Mouse (Mus musculus) stomach, postnatal 0 days (tissue): Measurements from ENCODE around the gene Ube2n. TPM values are rescaled to one million over a fixed set of nuclear protein-coding genes. Genes with fewer than 3 reads are reported as not detected.
A peak's percentile ranks its signal among the peaks of the same experiment; 100 is the strongest.

Source experiments
- ATAC-seq: fragments of 200-750 bp; cut with Nextera tagmentation; 2 replicates; pipeline ENCODE4 v1.8.0; 2017; ENCODE audit not compliant: low FRiP score, low TSS enrichment
- DNase-seq: peaks from one replicate; pipeline ENCODE4 v3.0.0-alpha.2; 2016; ENCODE audit warnings: low spot score
- H3K27ac ChIP-seq: fragments of 300-500 bp; sonication (generic); replicated peaks from 2 replicates; pipeline ENCODE4 v1.5.1; 2014; ENCODE audit warnings: mild to moderate bottlenecking, control low read depth
- H3K27me3 ChIP-seq: fragments of 300-500 bp; sonication (generic); 2 replicates; pipeline ENCODE4 v1.6.1; 2014; ENCODE audit warnings: low read length; ENCODE audit not compliant: control insufficient read depth, insufficient read depth
- H3K36me3 ChIP-seq: fragments of 300-500 bp; sonication (generic); 2 replicates; pipeline ENCODE4 v1.6.1; 2014; ENCODE audit warnings: low read length, mixed read lengths; ENCODE audit not compliant: control insufficient read depth, insufficient read depth
- H3K4me1 ChIP-seq: fragments of 300-500 bp; sonication (generic); replicated peaks from 2 replicates; pipeline ENCODE4 v1.6.1; 2014; ENCODE audit warnings: antibody characterized with exemption; ENCODE audit not compliant: control insufficient read depth, insufficient read depth
- H3K4me2 ChIP-seq: fragments of 300-500 bp; sonication (generic); replicated peaks from 2 replicates; pipeline ENCODE4 v1.6.1; 2014; ENCODE audit warnings: low read depth, mild to moderate bottlenecking, control low read depth, moderate library complexity
- H3K4me3 ChIP-seq: fragments of 300-500 bp; sonication (generic); 2 replicates; pipeline ENCODE4 v1.5.1; 2014; ENCODE audit warnings: low read depth, low read length, control low read depth
- H3K9ac ChIP-seq: fragments of 300-500 bp; sonication (generic); 2 replicates; pipeline ENCODE4 v1.6.1; 2014; ENCODE audit warnings: mild to moderate bottlenecking, low read length, control low read depth, mixed read lengths
- H3K9me3 ChIP-seq: fragments of 300-500 bp; sonication (generic); 2 replicates; pipeline ENCODE4 v1.6.1; 2016; ENCODE audit warnings: low read length; ENCODE audit not compliant: control insufficient read depth
- CTCF ChIP-seq: IDR thresholded peaks from 2 replicates; pipeline ENCODE4 v1.5.1; 2016; ENCODE audit warnings: antibody characterized with exemption, low read depth, mild to moderate bottlenecking, moderate library complexity
- EP300 ChIP-seq: optimal IDR thresholded peaks from 2 replicates; pipeline ENCODE3; 2016; ENCODE audit warnings: antibody characterized with exemption
- WGBS: fragments of 180-500 bp; shearing (Covaris S2); extraction: QIAGEN DNeasy Blood & Tissue Kit; methylation state at CpG from one replicate; pipeline ENCODE4 v1.1.7; 2014; 5-methylcytosine and 5-hydroxymethylcytosine counted together
- polyA plus RNA-seq: library from polyadenylated mRNA; unstranded; fragments of >200 nt; fragmentation: Nextera tagmentation; extraction: Ambion mirVana; gene quantifications from 2 replicates; pipeline ENCODE4 v1.2.1, GENCODE M21; 2015

Ube2n gene
- polyA plus RNA-seq, 1 experiment from 2014 or later, result 229 TPM

GRCm38 (mm10) chr10:95555866-95556265, 40.9 kb downstream of the Ube2n start:
- Histone ChIP-seq H3K4me1 (no peaks in the 10 kb centered on the region), H3K27ac (no peak overlapping the region), H3K4me3 (no peak overlapping the region), H3K27me3 (no peaks in the 10 kb centered on the region), H3K9me3 (no peaks in the 10 kb centered on the region), H3K36me3 (no peaks in the 10 kb centered on the region), H3K4me2 (no peak overlapping the region), H3K9ac (no peak overlapping the region)
- no peak for TF ChIP-seq EP300
- no peak for TF ChIP-seq CTCF
- 83% methylated on average over 11 of the region's 11 CpGs for WGBS
- no peak for DNase-seq
- no peak for ATAC-seq

GRCm38 (mm10) chr10:95557337-95557828, 42.4 kb downstream of the Ube2n start:
- TF ChIP-seq CTCF (peak; percentile 86), EP300 (no peak)
- H3K4me2 ChIP-seq, result no peak overlapping the region
- no peak overlapping the region for H3K27ac ChIP-seq
- H3K36me3 ChIP-seq, result no peaks in the 10 kb centered on the region
- H3K4me3 ChIP-seq, result no peak overlapping the region
- 83% methylated on average over 5 of the region's 5 CpGs for WGBS
- no peak overlapping the region for H3K9ac ChIP-seq
- ATAC-seq (0 out of 2 replicates have a peak, but pooled peaks have one; percentile 33), DNase-seq (no peak)
- no peaks in the 10 kb centered on the region for H3K4me1 ChIP-seq
- no peaks in the 10 kb centered on the region for H3K9me3 ChIP-seq
- no peaks in the 10 kb centered on the region for H3K27me3 ChIP-seq

- no peak for DNase-seq
Measured at GRCm38 (mm10) chr10:95559426-95559825, 44.5 kb downstream of the Ube2n start.

GRCm38 (mm10) chr10:95560394-95560983, 45.5 kb downstream of the Ube2n start:
- TF ChIP-seq EP300, result no peak
- no peak for TF ChIP-seq CTCF
- no peak for ATAC-seq
- 70% methylated on average over 9 of the region's 9 CpGs for WGBS
- no peak overlapping the region for H3K4me3 ChIP-seq
- no peaks in the 10 kb centered on the region for H3K27me3 ChIP-seq
- DNase-seq, result no peak
- H3K27ac ChIP-seq, result no peak overlapping the region
- 0 out of 2 replicates have a peak, but pooled peaks cover 4% of the 10 kb centered on the region for H3K4me1 ChIP-seq
- H3K4me2 ChIP-seq, result no peak overlapping the region
- no peaks in the 10 kb centered on the region for H3K36me3 ChIP-seq
- no peaks in the 10 kb centered on the region for H3K9me3 ChIP-seq
- H3K9ac ChIP-seq, result no peak overlapping the region

More at GRCm38 (mm10) chr10:95559426-95559825, 44.5 kb downstream of the Ube2n start:
- H3K4me3 ChIP-seq, result no peak overlapping the region
- ATAC-seq, result no peak
- WGBS, result 55% methylated on average over 7 of the region's 7 CpGs
- H3K4me2 ChIP-seq, result no peak overlapping the region
- H3K27me3 ChIP-seq, result no peaks in the 10 kb centered on the region
- no peak overlapping the region for H3K27ac ChIP-seq
- TF ChIP-seq CTCF (no peak), EP300 (no peak)
- H3K9ac ChIP-seq, result no peak overlapping the region
- no peaks in the 10 kb centered on the region for H3K4me1 ChIP-seq
- H3K36me3 ChIP-seq, result no peaks in the 10 kb centered on the region
- H3K9me3 ChIP-seq, result no peaks in the 10 kb centered on the region

- ATAC-seq (no peak), DNase-seq (no peak)
- peak overlapping the region; percentile 89 for H3K9ac ChIP-seq
- 0 out of 2 replicates have a peak, but pooled peaks cover 4% of the 10 kb centered on the region for H3K4me1 ChIP-seq
- H3K9me3 ChIP-seq, result no peaks in the 10 kb centered on the region
- no peaks in the 10 kb centered on the region for H3K36me3 ChIP-seq
- no peak for TF ChIP-seq EP300
- TF ChIP-seq CTCF, result no peak
- 23% methylated on average over 7 of the region's 7 CpGs for WGBS
- peak overlapping the region; percentile 30; the same call in 1 of the 2 replicates for H3K27ac ChIP-seq
- no peaks in the 10 kb centered on the region for H3K27me3 ChIP-seq
- peak overlapping the region; percentile 94 for H3K4me3 ChIP-seq
- peak overlapping the region; percentile 51 for H3K4me2 ChIP-seq
Measured at GRCm38 (mm10) chr10:95561616-95562015, 46.7 kb downstream of the Ube2n start.

GRCm38 (mm10) chr10:95562395-95562794, 47.5 kb downstream of the Ube2n start:
- Histone ChIP-seq H3K36me3 (no peaks in the 10 kb centered on the region), H3K9me3 (no peaks in the 10 kb centered on the region), H3K4me1 (0 out of 2 replicates have a peak, but pooled peaks cover 4% of the 10 kb centered on the region), H3K4me2 (peak overlapping the region; percentile 51), H3K4me3 (peak overlapping the region; percentile 94), H3K27me3 (no peaks in the 10 kb centered on the region), H3K27ac (0 out of 2 replicates have a peak overlapping the region, but pooled peaks have one; percentile 95), H3K9ac (peak overlapping the region; percentile 89)
- WGBS, result 4% methylated on average over 8 of the region's 8 CpGs
- TF ChIP-seq CTCF, result no peak
- TF ChIP-seq EP300, result no peak
- DNase-seq (no peak), ATAC-seq (no peak)
